Mouse (Mus musculus): ENCODE data around the gene Pdyn. TPM values are rescaled to one million over a fixed set of nuclear protein-coding genes. Genes with fewer than 3 reads are reported as not detected.
A peak's percentile ranks its signal among the peaks of the same experiment; 100 is the strongest.

Gene Pdyn
- not detected in 2 replicates for total RNA-seq (2014; fragmentation: Nextera tagmentation)
- total RNA-seq (2017) = 0.12 TPM in 1 of 2 replicates, not detected in the other
- polyA plus RNA-seq (2012) = not detected in 2 replicates

- DNase-seq (ENCODE audit: low spot score) (no peak), ATAC-seq (ENCODE audit: extremely low read depth, insufficient number of reproducible peaks, low FRiP score, poor library complexity, severe bottlenecking) (no peak)
- no peak for TF ChIP-seq GATA2 (IDR thresholded peaks at IDR 0.05; ENCODE audit: borderline replicate concordance, low read depth, low read length)
- TF ChIP-seq CTCF (IDR thresholded peaks at IDR 0.05; ENCODE audit: low read depth, low read length) = no peak
- TF ChIP-seq GATA1 (IDR thresholded peaks at IDR 0.05; ENCODE audit: borderline replicate concordance, low read length) = no peak
- TF ChIP-seq POLR2AphosphoS5 (IDR thresholded peaks at IDR 0.05; ENCODE audit: insufficient replicate concordance, low read depth, low read length) = no peak
- TF ChIP-seq TAL1 (conservative IDR thresholded peaks at IDR 0.05; ENCODE audit: low read depth, low read length) = no peak
- Histone ChIP-seq H3K36me3 (replicated peaks) (no peaks in the 10 kb centered on the region), H3K27me3 (ENCODE audit: insufficient read depth, low read length) (peaks cover 19% of the 10 kb centered on the region), H3K4me3 (ENCODE audit: low read depth, low read length) (no peak within 1 kb of the TSS), H3K9me3 (replicated peaks) (no peaks in the 10 kb centered on the region), H3K4me1 (ENCODE audit: insufficient read depth, low read depth, low read length) (peaks cover 15% of the 10 kb centered on the region)
These were observed at the start of gene Pdyn for GRCm38 (mm10) chr2:129699484-129700158. Pdyn (minus strand) TSS chr2:129699844.

DNA sequence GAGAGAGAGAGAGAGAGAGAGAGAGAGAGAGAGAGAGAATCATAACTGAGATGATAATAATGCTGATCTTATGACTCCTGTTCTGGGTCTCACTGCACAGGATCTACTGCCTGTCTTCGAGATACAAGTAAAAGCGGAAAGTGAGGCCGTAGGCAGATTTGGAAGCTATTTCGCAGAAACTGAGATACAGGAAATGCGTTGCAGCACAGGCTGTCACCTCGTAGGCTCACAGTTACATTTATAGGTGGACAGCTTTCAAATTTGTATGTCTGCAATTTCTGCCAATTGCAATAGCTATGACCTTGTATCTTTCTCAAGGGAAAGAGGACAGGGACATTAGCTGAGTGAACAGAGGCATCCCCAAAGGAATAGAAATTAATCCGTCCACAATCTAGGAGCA is 42.4 kb upstream of the Pdyn start:
- H3K9me3 ChIP-seq (replicated peaks) = peaks cover 5% of the 10 kb centered on the region
- no peak for ATAC-seq (ENCODE audit: extremely low read depth, insufficient number of reproducible peaks, low FRiP score, poor library complexity, severe bottlenecking)
- no peaks in the 10 kb centered on the region for H3K27me3 ChIP-seq (ENCODE audit: insufficient read depth, low read length)
- no peaks in the 10 kb centered on the region for H3K36me3 ChIP-seq (replicated peaks)
- H3K4me1 ChIP-seq (ENCODE audit: insufficient read depth, low read depth, low read length) = no peaks in the 10 kb centered on the region
- no peak overlapping the region for H3K4me3 ChIP-seq (ENCODE audit: low read depth, low read length)
- TF ChIP-seq POLR2AphosphoS5 (IDR thresholded peaks at IDR 0.05; ENCODE audit: insufficient replicate concordance, low read depth, low read length) (no peak), GATA2 (IDR thresholded peaks at IDR 0.05; ENCODE audit: borderline replicate concordance, low read depth, low read length) (no peak), GATA1 (IDR thresholded peaks at IDR 0.05; ENCODE audit: borderline replicate concordance, low read length) (no peak)
- DNase-seq (ENCODE audit: low spot score) = no peak

- no peaks in the 10 kb centered on the region for H3K4me1 ChIP-seq (ENCODE audit: insufficient read depth, low read depth, low read length)
- H3K9me3 ChIP-seq (replicated peaks) = peaks cover 5% of the 10 kb centered on the region
- ATAC-seq (ENCODE audit: extremely low read depth, insufficient number of reproducible peaks, low FRiP score, poor library complexity, severe bottlenecking) = no peak
- H3K27me3 ChIP-seq (ENCODE audit: insufficient read depth, low read length) = no peaks in the 10 kb centered on the region
- H3K36me3 ChIP-seq (replicated peaks) = no peaks in the 10 kb centered on the region
- no peak overlapping the region for H3K4me3 ChIP-seq (ENCODE audit: low read depth, low read length)
- TF ChIP-seq POLR2AphosphoS5 (IDR thresholded peaks at IDR 0.05; ENCODE audit: insufficient replicate concordance, low read depth, low read length) (no peak), TAL1 (conservative IDR thresholded peaks at IDR 0.05; ENCODE audit: low read depth, low read length) (no peak), GATA2 (IDR thresholded peaks at IDR 0.05; ENCODE audit: borderline replicate concordance, low read depth, low read length) (no peak), CTCF (IDR thresholded peaks at IDR 0.05; ENCODE audit: low read depth, low read length) (no peak), GATA1 (IDR thresholded peaks at IDR 0.05; ENCODE audit: borderline replicate concordance, low read length) (no peak)
- no peak for DNase-seq (ENCODE audit: low spot score)
These were observed 40.9 kb upstream of the Pdyn start for GRCm38 (mm10) chr2:129740515-129740914.

- Histone ChIP-seq H3K4me3 (ENCODE audit: low read depth, low read length) (no peak overlapping the region), H3K36me3 (replicated peaks) (no peaks in the 10 kb centered on the region), H3K27me3 (ENCODE audit: insufficient read depth, low read length) (no peaks in the 10 kb centered on the region; the same call in 1 of the 2 replicates), H3K9me3 (replicated peaks) (no peaks in the 10 kb centered on the region), H3K4me1 (ENCODE audit: insufficient read depth, low read depth, low read length) (no peaks in the 10 kb centered on the region)
- TF ChIP-seq CTCF (IDR thresholded peaks at IDR 0.05; ENCODE audit: low read depth, low read length) = no peak
- DNase-seq (ENCODE audit: low spot score) (no peak), ATAC-seq (ENCODE audit: extremely low read depth, insufficient number of reproducible peaks, low FRiP score, poor library complexity, severe bottlenecking) (no peak)
These were observed 34.4 kb upstream of the Pdyn start for GRCm38 (mm10) chr2:129734031-129734430.

- DNase-seq (ENCODE audit: low spot score) (no peak), ATAC-seq (ENCODE audit: extremely low read depth, insufficient number of reproducible peaks, low FRiP score, poor library complexity, severe bottlenecking) (no peak)
- no peak for TF ChIP-seq GATA2 (IDR thresholded peaks at IDR 0.05; ENCODE audit: borderline replicate concordance, low read depth, low read length)
- TF ChIP-seq POLR2AphosphoS5 (IDR thresholded peaks at IDR 0.05; ENCODE audit: insufficient replicate concordance, low read depth, low read length) = no peak
- no peak for TF ChIP-seq CTCF (IDR thresholded peaks at IDR 0.05; ENCODE audit: low read depth, low read length)
- no peak for TF ChIP-seq GATA1 (IDR thresholded peaks at IDR 0.05; ENCODE audit: borderline replicate concordance, low read length)
- Histone ChIP-seq H3K4me3 (ENCODE audit: low read depth, low read length) (no peak overlapping the region), H3K9me3 (replicated peaks) (no peaks in the 10 kb centered on the region), H3K4me1 (ENCODE audit: insufficient read depth, low read depth, low read length) (no peaks in the 10 kb centered on the region), H3K27me3 (ENCODE audit: insufficient read depth, low read length) (no peaks in the 10 kb centered on the region; the same call in 1 of the 2 replicates), H3K36me3 (replicated peaks) (no peaks in the 10 kb centered on the region)
These were observed 30.0 kb upstream of the Pdyn start for GRCm38 (mm10) chr2:129729681-129730080.

DNA sequence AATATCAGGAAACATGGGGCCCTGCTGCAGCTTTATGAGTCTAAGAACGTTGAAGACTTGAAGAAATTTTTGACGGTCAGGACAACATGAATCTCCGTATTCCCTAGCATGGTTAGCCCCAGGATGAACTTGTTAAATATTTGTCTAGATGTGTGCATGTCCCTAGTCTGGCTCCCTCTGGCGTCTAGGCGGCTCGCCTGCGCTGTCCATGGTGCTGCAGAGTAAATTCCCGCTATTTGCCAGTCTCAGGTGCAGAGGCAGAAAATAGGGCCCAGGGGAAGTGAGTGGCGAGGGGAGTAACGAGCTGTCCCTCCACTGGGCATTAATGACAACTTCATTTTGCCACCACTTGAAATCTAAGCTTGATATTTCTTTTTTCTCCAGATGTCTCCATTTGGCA is 16.0 kb upstream of the Pdyn start:
- Histone ChIP-seq H3K4me3 (ENCODE audit: low read depth, low read length) (no peak overlapping the region), H3K9me3 (replicated peaks) (no peaks in the 10 kb centered on the region), H3K36me3 (replicated peaks) (no peaks in the 10 kb centered on the region), H3K27me3 (ENCODE audit: insufficient read depth, low read length) (no peaks in the 10 kb centered on the region), H3K4me1 (ENCODE audit: insufficient read depth, low read depth, low read length) (no peaks in the 10 kb centered on the region)
- DNase-seq (ENCODE audit: low spot score) (peak; percentile 6), ATAC-seq (ENCODE audit: extremely low read depth, insufficient number of reproducible peaks, low FRiP score, poor library complexity, severe bottlenecking) (no peak)
- TF ChIP-seq CTCF (IDR thresholded peaks at IDR 0.05; ENCODE audit: low read depth, low read length) = no peak
- TF ChIP-seq TAL1 (conservative IDR thresholded peaks at IDR 0.05; ENCODE audit: low read depth, low read length) = no peak
- no peak for TF ChIP-seq POLR2AphosphoS5 (IDR thresholded peaks at IDR 0.05; ENCODE audit: insufficient replicate concordance, low read depth, low read length)
- TF ChIP-seq GATA1 (IDR thresholded peaks at IDR 0.05; ENCODE audit: borderline replicate concordance, low read length) = no peak
- TF ChIP-seq GATA2 (IDR thresholded peaks at IDR 0.05; ENCODE audit: borderline replicate concordance, low read depth, low read length) = no peak
